Mouse (Mus musculus) ovary, postnatal 36 days (tissue): ENCODE data around the gene Osbpl3.

ENCODE experiments used
- DNase-seq: peaks from one replicate; pipeline ENCODE4 v3.0.0; 2022; ENCODE audit warnings: low spot score, mixed read lengths

Gene Osbpl3

GRCm38 (mm10) chr6:50331477-50331876 lies 124.5 kb downstream of the Osbpl3 start:
- no peak for DNase-seq

GRCm38 (mm10) chr6:50329380-50329779 lies 126.6 kb downstream of the Osbpl3 start:
- DNase-seq: no peak

GRCm38 (mm10) chr6:50328901-50329300 lies 127.1 kb downstream of the Osbpl3 start:
- DNase-seq: no peak

GRCm38 (mm10) chr6:50326192-50326591 lies 129.8 kb downstream of the Osbpl3 start:
- DNase-seq: no peak

- DNase-seq: no peak
Measured at GRCm38 (mm10) chr6:50325485-50325884, 130.5 kb downstream of the Osbpl3 start.

GRCm38 (mm10) chr6:50322631-50323030 lies 133.4 kb downstream of the Osbpl3 start:
- DNase-seq: peak; percentile 17

GRCm38 (mm10) chr6:50321739-50322138 lies 134.3 kb downstream of the Osbpl3 start:
- no peak for DNase-seq

- DNase-seq: no peak
Measured at GRCm38 (mm10) chr6:50318590-50319172, 137.3 kb downstream of the Osbpl3 start.

- DNase-seq: no peak
Measured at GRCm38 (mm10) chr6:50318150-50318549, 137.9 kb downstream of the Osbpl3 start.

GRCm38 (mm10) chr6:50316795-50317505 lies 139.1 kb downstream of the Osbpl3 start:
- no peak for DNase-seq

GRCm38 (mm10) chr6:50314406-50315071 lies 141.5 kb downstream of the Osbpl3 start:
- DNase-seq: no peak

- peak; percentile 71 for DNase-seq
Measured at GRCm38 (mm10) chr6:50312647-50313046, 143.4 kb downstream of the Osbpl3 start.

- DNase-seq: peak; percentile 43
Measured at GRCm38 (mm10) chr6:50309019-50309418, 147.0 kb downstream of the Osbpl3 start.

GRCm38 (mm10) chr6:50306625-50307024 lies 149.4 kb downstream of the Osbpl3 start:
- no peak for DNase-seq

- DNase-seq: peak; percentile 68
Measured at GRCm38 (mm10) chr6:50304949-50305491, 151.0 kb downstream of the Osbpl3 start.

GRCm38 (mm10) chr6:50301121-50301520 lies 154.9 kb downstream of the Osbpl3 start:
- DNase-seq: no peak

- DNase-seq: no peak
Measured at GRCm38 (mm10) chr6:50300622-50301021, 155.4 kb downstream of the Osbpl3 start.

- no peak for DNase-seq
Measured at GRCm38 (mm10) chr6:50299071-50299470, 156.9 kb downstream of the Osbpl3 start.

GRCm38 (mm10) chr6:50297671-50298070 lies 158.3 kb downstream of the Osbpl3 start:
- no peak for DNase-seq

- DNase-seq: no peak
Measured at GRCm38 (mm10) chr6:50295136-50295535, 160.9 kb downstream of the Osbpl3 start.

GRCm38 (mm10) chr6:50294128-50294527 lies 161.9 kb downstream of the Osbpl3 start:
- DNase-seq: peak; percentile 14

- DNase-seq: no peak
Measured at GRCm38 (mm10) chr6:50291650-50292049, 164.4 kb downstream of the Osbpl3 start.

GRCm38 (mm10) chr6:50286881-50287280 lies 169.1 kb downstream of the Osbpl3 start:
- no peak for DNase-seq
